Mouse (Mus musculus): Measurements from ENCODE around the gene Rcvrn. TPM values are rescaled to one million over a fixed set of nuclear protein-coding genes. Genes with fewer than 3 reads are reported as not detected.

Gene Rcvrn
- polyA plus RNA-seq, 1 experiment = 2.1 TPM

DNA sequence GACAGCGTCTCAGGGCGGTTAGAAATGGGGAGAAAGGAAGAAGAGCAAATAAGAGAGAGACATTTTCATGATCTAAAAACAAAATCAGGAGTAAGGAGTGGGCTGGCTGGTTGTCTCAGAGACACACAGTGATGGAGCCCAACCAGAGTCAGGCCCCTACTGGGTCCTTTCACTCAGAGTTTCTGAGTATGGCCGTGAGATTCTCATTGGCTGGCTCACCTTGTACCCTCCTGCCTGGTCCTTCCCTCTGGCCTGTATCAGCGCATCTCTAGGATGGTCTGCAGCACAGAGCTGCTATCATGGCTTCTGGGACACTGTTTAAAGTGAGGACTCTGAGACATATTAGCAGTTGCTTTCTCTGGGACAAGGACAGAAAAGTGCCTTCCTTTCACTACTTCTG, 40.6 kb upstream of the Rcvrn start:
- Histone ChIP-seq H3K27ac (ENCODE audit: insufficient read depth, low read length) (peak overlapping the region; percentile 39; the same call in 1 of the 2 replicates), H3K4me1 (ENCODE audit: control insufficient read depth, insufficient read depth, low read length) (peaks cover 28% of the 10 kb centered on the region)
- no peak for TF ChIP-seq CTCF (IDR thresholded peaks at IDR 0.05; ENCODE audit: extremely low read depth, insufficient read depth, low read length)
- no peak for TF ChIP-seq POLR2A (IDR thresholded peaks at IDR 0.05; ENCODE audit: extremely low read depth, insufficient read depth, low read length)

GRCm38 (mm10) chr11:67655236-67655959, 39.7 kb upstream of the Rcvrn start:
- no peak overlapping the region for H3K4me3 ChIP-seq (ENCODE audit: insufficient read depth, low read length)
- peaks cover 26% of the 10 kb centered on the region for H3K4me1 ChIP-seq (ENCODE audit: control insufficient read depth, insufficient read depth, low read length)
- H3K27ac ChIP-seq (ENCODE audit: insufficient read depth, low read length) = peak overlapping the region; percentile 39
- no peak for TF ChIP-seq POLR2A (IDR thresholded peaks at IDR 0.05; ENCODE audit: extremely low read depth, insufficient read depth, low read length)
- TF ChIP-seq CTCF (IDR thresholded peaks at IDR 0.05; ENCODE audit: extremely low read depth, insufficient read depth, low read length) = no peak

More for the DNA sequence above, 40.6 kb upstream of the Rcvrn start:
- H3K4me3 ChIP-seq (ENCODE audit: insufficient read depth, low read length) = no peak overlapping the region

DNA sequence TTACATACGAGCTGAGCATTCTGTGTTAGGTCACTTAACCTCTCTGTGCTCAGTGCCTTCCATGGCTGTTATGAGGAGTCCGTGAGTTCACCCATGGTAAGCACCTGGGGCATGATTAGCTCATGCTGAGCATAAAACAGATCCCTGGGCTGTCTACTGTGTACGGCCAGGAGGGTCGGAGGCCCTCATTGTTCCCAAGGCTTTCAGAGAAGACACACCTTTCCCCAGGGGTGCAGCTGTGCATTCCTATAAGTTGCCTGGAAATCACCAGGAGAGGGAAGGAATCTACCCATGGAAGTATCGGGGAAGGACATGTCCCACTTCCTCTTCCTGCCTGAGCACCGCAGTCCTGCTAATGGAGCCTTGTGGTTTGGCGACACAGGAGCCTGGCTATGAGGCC, 38.8 kb upstream of the Rcvrn start:
- Histone ChIP-seq H3K4me3 (ENCODE audit: insufficient read depth, low read length) (no peak overlapping the region), H3K27ac (ENCODE audit: insufficient read depth, low read length) (no peak overlapping the region), H3K4me1 (ENCODE audit: control insufficient read depth, insufficient read depth, low read length) (peaks cover 26% of the 10 kb centered on the region)
- no peak for TF ChIP-seq POLR2A (IDR thresholded peaks at IDR 0.05; ENCODE audit: extremely low read depth, insufficient read depth, low read length)
- no peak for TF ChIP-seq CTCF (IDR thresholded peaks at IDR 0.05; ENCODE audit: extremely low read depth, insufficient read depth, low read length)

DNA sequence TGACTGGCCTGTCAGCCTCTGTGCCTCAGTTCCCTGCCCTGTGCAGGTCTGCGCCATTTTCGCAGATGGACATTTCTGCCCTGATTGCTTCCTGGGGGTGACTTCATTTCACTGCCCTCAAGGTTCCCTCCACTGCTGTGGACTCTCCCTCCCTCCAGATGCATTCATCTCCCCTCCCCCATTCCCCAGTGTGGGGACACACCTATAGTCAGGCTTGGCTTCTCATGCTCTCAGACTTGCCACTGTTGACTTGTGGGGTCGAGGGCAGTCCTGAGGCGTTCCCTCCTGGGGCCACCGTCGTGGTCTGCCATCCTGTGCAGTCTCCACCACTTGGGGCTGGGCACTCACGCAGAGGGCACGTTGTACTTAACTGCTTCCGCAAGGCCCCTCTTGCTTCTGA, 38.3 kb upstream of the Rcvrn start:
- Histone ChIP-seq H3K27ac (ENCODE audit: insufficient read depth, low read length) (no peak overlapping the region), H3K4me1 (ENCODE audit: control insufficient read depth, insufficient read depth, low read length) (peaks cover 24% of the 10 kb centered on the region), H3K4me3 (ENCODE audit: insufficient read depth, low read length) (no peak overlapping the region)
- TF ChIP-seq CTCF (IDR thresholded peaks at IDR 0.05; ENCODE audit: extremely low read depth, insufficient read depth, low read length) (no peak), POLR2A (IDR thresholded peaks at IDR 0.05; ENCODE audit: extremely low read depth, insufficient read depth, low read length) (no peak)

DNA sequence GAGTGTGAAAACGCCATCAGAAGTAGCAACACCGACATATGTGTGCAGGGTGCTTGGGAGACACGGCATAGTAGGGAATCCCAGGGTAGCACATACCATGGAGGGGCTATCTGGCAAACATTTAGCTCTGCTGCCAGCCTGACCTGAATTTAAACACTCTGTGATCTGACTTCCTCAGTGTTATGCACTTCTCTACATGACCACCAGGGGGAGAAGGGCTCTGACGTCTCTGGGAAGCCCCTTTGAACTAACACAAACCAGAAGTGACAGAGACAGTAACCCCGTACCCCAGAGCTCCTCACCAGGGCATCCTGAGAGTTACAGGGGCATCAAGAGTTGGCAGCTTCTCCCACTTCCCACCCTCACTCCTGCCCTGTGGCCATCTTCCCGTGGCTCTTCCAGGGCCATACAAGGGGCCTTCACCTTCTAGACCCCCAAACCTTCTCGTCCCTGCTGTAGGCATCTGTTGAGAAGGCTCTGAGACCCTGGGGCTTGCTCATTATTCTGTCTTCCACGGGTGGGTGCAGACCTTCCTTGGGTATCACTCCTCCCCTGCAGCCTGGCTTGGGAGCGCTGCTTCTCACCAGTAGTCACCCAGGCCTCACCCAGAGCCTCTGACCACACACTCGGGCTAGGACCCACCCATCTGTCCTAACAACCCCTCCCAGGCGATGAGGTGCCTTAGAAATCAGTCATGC, 37.3 kb upstream of the Rcvrn start:
- Histone ChIP-seq H3K4me3 (ENCODE audit: insufficient read depth, low read length) (no peak overlapping the region), H3K27ac (ENCODE audit: insufficient read depth, low read length) (no peak overlapping the region), H3K4me1 (ENCODE audit: control insufficient read depth, insufficient read depth, low read length) (peaks cover 20% of the 10 kb centered on the region)
- TF ChIP-seq POLR2A (IDR thresholded peaks at IDR 0.05; ENCODE audit: extremely low read depth, insufficient read depth, low read length) = no peak
- peak; percentile 74 for TF ChIP-seq CTCF (IDR thresholded peaks at IDR 0.05; ENCODE audit: extremely low read depth, insufficient read depth, low read length)

GRCm38 (mm10) chr11:67661465-67661864, 33.7 kb upstream of the Rcvrn start:
- peaks cover 18% of the 10 kb centered on the region for H3K4me1 ChIP-seq (ENCODE audit: control insufficient read depth, insufficient read depth, low read length)
- H3K4me3 ChIP-seq (ENCODE audit: insufficient read depth, low read length) = no peak overlapping the region
- TF ChIP-seq POLR2A (IDR thresholded peaks at IDR 0.05; ENCODE audit: extremely low read depth, insufficient read depth, low read length) = no peak
- no peak for TF ChIP-seq CTCF (IDR thresholded peaks at IDR 0.05; ENCODE audit: extremely low read depth, insufficient read depth, low read length)
- no peak overlapping the region; the same call in 1 of the 2 replicates for H3K27ac ChIP-seq (ENCODE audit: insufficient read depth, low read length)

- H3K4me1 ChIP-seq (ENCODE audit: control insufficient read depth, insufficient read depth, low read length) = peaks cover 20% of the 10 kb centered on the region
- no peak overlapping the region for H3K4me3 ChIP-seq (ENCODE audit: insufficient read depth, low read length)
- no peak for TF ChIP-seq CTCF (IDR thresholded peaks at IDR 0.05; ENCODE audit: extremely low read depth, insufficient read depth, low read length)
- TF ChIP-seq POLR2A (IDR thresholded peaks at IDR 0.05; ENCODE audit: extremely low read depth, insufficient read depth, low read length) = no peak
- H3K27ac ChIP-seq (ENCODE audit: insufficient read depth, low read length) = peak overlapping the region; percentile 67; the same call in 1 of the 2 replicates
These were observed 31.7 kb upstream of the Rcvrn start for GRCm38 (mm10) chr11:67663437-67663836.

GRCm38 (mm10) chr11:67664261-67664660, 30.9 kb upstream of the Rcvrn start:
- TF ChIP-seq CTCF (IDR thresholded peaks at IDR 0.05; ENCODE audit: extremely low read depth, insufficient read depth, low read length) (no peak), POLR2A (IDR thresholded peaks at IDR 0.05; ENCODE audit: extremely low read depth, insufficient read depth, low read length) (no peak)
- Histone ChIP-seq H3K4me3 (ENCODE audit: insufficient read depth, low read length) (no peak overlapping the region), H3K27ac (ENCODE audit: insufficient read depth, low read length) (peak overlapping the region; percentile 85)

GRCm38 (mm10) chr11:67664918-67665317, 30.2 kb upstream of the Rcvrn start:
- Histone ChIP-seq H3K4me1 (ENCODE audit: control insufficient read depth, insufficient read depth, low read length) (peaks cover 22% of the 10 kb centered on the region), H3K27ac (ENCODE audit: insufficient read depth, low read length) (peak overlapping the region; percentile 95), H3K4me3 (ENCODE audit: insufficient read depth, low read length) (no peak overlapping the region)
- TF ChIP-seq CTCF (IDR thresholded peaks at IDR 0.05; ENCODE audit: extremely low read depth, insufficient read depth, low read length) (no peak), POLR2A (IDR thresholded peaks at IDR 0.05; ENCODE audit: extremely low read depth, insufficient read depth, low read length) (peak; percentile 64)

More at GRCm38 (mm10) chr11:67664261-67664660, 30.9 kb upstream of the Rcvrn start:
- peaks cover 20% of the 10 kb centered on the region for H3K4me1 ChIP-seq (ENCODE audit: control insufficient read depth, insufficient read depth, low read length)

Measured in cortical plate, adult 2 months (tissue).